8 mouse cellular contexts compared by ENCODE assay signal in the genomic region with DNA sequence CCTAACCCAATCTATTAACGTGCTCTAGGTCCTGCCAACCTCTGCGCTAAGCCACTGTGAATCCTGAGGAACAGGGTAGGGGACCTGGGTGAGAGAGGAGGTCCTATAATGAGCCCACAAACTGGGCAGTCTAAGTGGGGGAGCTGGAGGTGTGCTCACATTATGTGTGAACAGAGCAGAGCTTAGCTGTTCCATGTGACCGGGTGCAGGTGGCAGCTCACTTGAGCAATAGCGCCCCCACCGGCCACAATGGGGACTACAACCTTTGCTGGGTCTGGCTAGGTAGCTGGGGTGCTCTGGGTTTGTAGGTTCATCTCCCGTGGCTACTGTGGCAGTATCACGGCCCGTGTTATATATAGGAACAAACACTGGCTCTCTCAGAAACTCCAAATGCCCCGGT. TPM values are rescaled to one million over a fixed set of nuclear protein-coding genes. Genes with fewer than 3 reads are reported as not detected.
A peak's percentile ranks its signal among the peaks of the same experiment; 100 is the strongest.
DNase-seq lines count a peak whose midpoint lies in the region; ATAC-seq and TF ChIP-seq lines count a peak whose summit lies in the region.

No protein-coding gene starts in this region.

- no peaks in the 10 kb centered on the region for H3K36me3 ChIP-seq in heart, embryonic 12.5 days
- no peaks in the 10 kb centered on the region for H3K36me3 ChIP-seq in E14TG2a.4 (ENCODE audit: insufficient read depth, low read length)
- no peaks in the 10 kb centered on the region for H3K36me3 ChIP-seq in liver, postnatal 0 days (replicated peaks; ENCODE audit: insufficient read depth, low read length)

- H3K4me2 ChIP-seq in heart, embryonic 12.5 days = no peak overlapping the region
- no peak overlapping the region for H3K4me2 ChIP-seq in liver, postnatal 0 days (ENCODE audit: low read depth, low read length)

- H3K9ac ChIP-seq in heart, embryonic 12.5 days = no peak overlapping the region
- H3K9ac ChIP-seq in liver, postnatal 0 days (replicated peaks) = no peak overlapping the region

- peaks cover 9% of the 10 kb centered on the region for H3K27me3 ChIP-seq in heart, embryonic 12.5 days (replicated peaks)
- peaks cover 41% of the 10 kb centered on the region for H3K27me3 ChIP-seq in E14TG2a.4 (ENCODE audit: insufficient read depth, low read length)
- no peaks in the 10 kb centered on the region for H3K27me3 ChIP-seq in liver, postnatal 0 days (ENCODE audit: insufficient read depth, low read length)

- peak; percentile 95 for TF ChIP-seq CTCF in E14TG2a.4 (conservative IDR thresholded peaks at IDR 0.05; ENCODE audit: low read length)
- TF ChIP-seq CTCF in liver, postnatal 0 days (IDR thresholded peaks at IDR 0.05; ENCODE audit: low read depth) = peak; percentile 79

- no peak for TF ChIP-seq EP300 in liver, postnatal 0 days (IDR thresholded peaks at IDR 0.05; ENCODE audit: low read depth)

- 51% methylated on average over 9 of the region's 9 CpGs for WGBS in heart, embryonic 12.5 days
- WGBS in liver, postnatal 0 days (ENCODE audit: insufficient replicate concordance) = 50% methylated on average over 9 of the region's 9 CpGs

- ATAC-seq in heart, embryonic 12.5 days (ENCODE audit: insufficient number of reproducible peaks, low FRiP score) = no peak
- peak; percentile 47 for ATAC-seq in liver, postnatal 0 days

- no peaks in the 10 kb centered on the region for H3K9me3 ChIP-seq in heart, embryonic 12.5 days (replicated peaks)
- no peaks in the 10 kb centered on the region for H3K9me3 ChIP-seq in E14TG2a.4 (ENCODE audit: low read length)
- H3K9me3 ChIP-seq in liver, postnatal 0 days (ENCODE audit: low read length) = no peaks in the 10 kb centered on the region

- no peaks in the 10 kb centered on the region for H3K4me1 ChIP-seq in heart, embryonic 12.5 days (replicated peaks)
- H3K4me1 ChIP-seq in E14TG2a.4 (replicated peaks; ENCODE audit: low read depth, low read length) = peaks cover 47% of the 10 kb centered on the region
- H3K4me1 ChIP-seq in liver, postnatal 0 days (ENCODE audit: insufficient read depth) = no peaks in the 10 kb centered on the region

- no peak overlapping the region for H3K4me3 ChIP-seq in heart, embryonic 12.5 days
- H3K4me3 ChIP-seq in E14TG2a.4 (replicated peaks; ENCODE audit: low read length) = 0 out of 2 replicates have a peak overlapping the region, but pooled peaks have one; percentile 18
- no peak overlapping the region for H3K4me3 ChIP-seq in liver, postnatal 0 days (ENCODE audit: low read depth, low read length)

- no peak overlapping the region for H3K27ac ChIP-seq in heart, embryonic 12.5 days (ENCODE audit: poor library complexity, severe bottlenecking)
- H3K27ac ChIP-seq in liver, postnatal 0 days (ENCODE audit: low read depth) = no peak overlapping the region

- DNase-seq in heart, postnatal 4 days = peak; percentile 49
- peak; percentile 47 for DNase-seq in c-Kit-positive CD71-negative TER-119-negative erythroid progenitor cells, embryonic 14.5 days (ENCODE audit: low read depth)
- DNase-seq in liver, postnatal 0 days = peak; percentile 68
- DNase-seq in testis, postnatal 14 days (ENCODE audit: low spot score) = peak; percentile 60
- DNase-seq in urinary bladder, postnatal 25 days (ENCODE audit: low spot score) = no peak
- no peak for DNase-seq in left cerebral cortex, adult 8-10 months (ENCODE audit: low spot score in 2 of 2)

RNA-seq across cellular contexts. Expression of a gene that starts 22.5 kb away (rescaled TPM):
- total RNA-seq in heart, postnatal 4 days (2021) = under 1 TPM; 0.36 to 0.47 TPM
- polyA plus RNA-seq in heart, embryonic 12.5 days (2016; fragmentation: Nextera tagmentation; extraction: Ambion mirVana) = 8.1 and 8.5 TPM in 2 replicates
- 0.14 TPM in 1 of 2 replicates, not detected in the other for polyA plus RNA-seq in liver, postnatal 0 days (2015; fragmentation: Nextera tagmentation; extraction: Ambion mirVana)
- 1 to 10 TPM in 3 of 4 experiments, under 1 TPM in 1; 0.82 to 3.3 (median 1.6) TPM for total RNA-seq in left cerebral cortex, adult 8-10 months (2022)

RNA-seq across cellular contexts. Expression of a gene that starts 48.2 kb away (rescaled TPM):
- total RNA-seq in heart, postnatal 4 days (2021) = 1 to 10 TPM; 2.8 to 3.4 TPM
- 0.46 and 0.83 TPM in 2 replicates for polyA plus RNA-seq in heart, embryonic 12.5 days (2016; fragmentation: Nextera tagmentation; extraction: Ambion mirVana)
- polyA plus RNA-seq in liver, postnatal 0 days (2015; fragmentation: Nextera tagmentation; extraction: Ambion mirVana) = 0.80 and 0.91 TPM in 2 replicates
- total RNA-seq in left cerebral cortex, adult 8-10 months (2022) = under 1 TPM in 2 of 4 experiments, not detected in 2; 0.33 to 0.34 TPM

Comparison
In these comparisons a context has a peak if more than half of its experiments do, and no peak if none do; other contexts are left out.
1. DNase-seq: peak in heart, postnatal 4 days (single experiment), c-Kit-positive CD71-negative TER-119-negative erythroid progenitor cells, embryonic 14.5 days (single experiment), liver, postnatal 0 days (single experiment) and testis, postnatal 14 days (single experiment); none in urinary bladder, postnatal 25 days (single experiment) and left cerebral cortex, adult 8-10 months (0 of 2).